Mouse (Mus musculus): Measurements from ENCODE around the gene Schip1.

DNA sequence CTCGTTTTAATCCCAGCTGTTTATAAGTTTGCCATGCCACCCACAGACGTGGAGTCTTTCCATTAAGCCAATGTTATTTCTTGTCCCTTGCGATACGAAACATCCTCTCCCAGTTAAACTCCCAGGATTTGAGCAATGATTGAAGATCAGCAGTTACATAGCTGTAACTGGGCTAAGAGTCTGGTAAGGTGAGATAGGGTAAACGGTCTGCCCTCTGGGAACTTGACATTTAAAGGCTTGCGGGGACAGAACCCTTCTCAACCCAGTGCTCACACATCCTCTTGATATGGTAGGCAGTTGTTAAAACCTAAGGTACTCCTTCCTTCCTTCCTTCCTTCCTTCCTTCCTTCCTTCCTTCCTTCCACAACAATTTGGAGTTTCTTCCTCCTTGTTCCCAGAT, 431.9 kb downstream of the Schip1 start:
- TF ChIP-seq GATA1 (IDR thresholded peaks at IDR 0.05; ENCODE audit: low read length), result no peak
- TF ChIP-seq TAL1 (IDR thresholded peaks at IDR 0.05; ENCODE audit: low read length), result no peak
